Mouse (Mus musculus): ENCODE data around the gene Spsb1.
A peak's percentile ranks its signal among the peaks of the same experiment; 100 is the strongest.

The Spsb1 gene

GRCm38 (mm10) chr4:149913709-149914370 lies 41.0 kb downstream of the Spsb1 start:
- DNase-seq (ENCODE audit: low spot score in 2 of 2): no peak

- DNase-seq (ENCODE audit: low spot score in 2 of 2): no peak
Measured at GRCm38 (mm10) chr4:149912451-149912850, 42.4 kb downstream of the Spsb1 start.

GRCm38 (mm10) chr4:149910558-149910957 lies 44.3 kb downstream of the Spsb1 start:
- no peak for DNase-seq (ENCODE audit: low spot score in 2 of 2)

GRCm38 (mm10) chr4:149909551-149909950 lies 45.3 kb downstream of the Spsb1 start:
- DNase-seq (ENCODE audit: low spot score in 2 of 2): no peak

GRCm38 (mm10) chr4:149908923-149909322 lies 45.9 kb downstream of the Spsb1 start:
- no peak for DNase-seq (ENCODE audit: low spot score in 2 of 2)

- DNase-seq (ENCODE audit: low spot score in 2 of 2): no peak
Measured at GRCm38 (mm10) chr4:149907656-149908055, 47.2 kb downstream of the Spsb1 start.

GRCm38 (mm10) chr4:149906921-149907320 lies 47.9 kb downstream of the Spsb1 start:
- DNase-seq (ENCODE audit: low spot score in 2 of 2): no peak

- no peak for DNase-seq (ENCODE audit: low spot score in 2 of 2)
Measured at GRCm38 (mm10) chr4:149905302-149905974, 49.4 kb downstream of the Spsb1 start.

- DNase-seq (ENCODE audit: low spot score in 2 of 2): no peak
Measured at GRCm38 (mm10) chr4:149903026-149903425, 51.8 kb downstream of the Spsb1 start.

GRCm38 (mm10) chr4:149901349-149901782 lies 53.5 kb downstream of the Spsb1 start:
- no peak for DNase-seq (ENCODE audit: low spot score in 2 of 2)

- no peak for DNase-seq (ENCODE audit: low spot score in 2 of 2)
Measured at GRCm38 (mm10) chr4:149897661-149898260, 57.1 kb downstream of the Spsb1 start.

- DNase-seq (ENCODE audit: low spot score in 2 of 2): no peak
Measured at GRCm38 (mm10) chr4:149896024-149896538, 58.8 kb downstream of the Spsb1 start.

GRCm38 (mm10) chr4:149895226-149895625 lies 59.6 kb downstream of the Spsb1 start:
- no peak for DNase-seq (ENCODE audit: low spot score in 2 of 2)

- DNase-seq (ENCODE audit: low spot score in 2 of 2): no peak
Measured at GRCm38 (mm10) chr4:149894300-149894699, 60.5 kb downstream of the Spsb1 start.

GRCm38 (mm10) chr4:149893611-149894151 lies 61.2 kb downstream of the Spsb1 start:
- peak in 1 of 2 experiments; percentile 58 for DNase-seq (ENCODE audit: low spot score in 2 of 2)

- DNase-seq (ENCODE audit: low spot score in 2 of 2): no peak
Measured at GRCm38 (mm10) chr4:149891172-149891960, 63.5 kb downstream of the Spsb1 start.

GRCm38 (mm10) chr4:149890551-149890950 lies 64.3 kb downstream of the Spsb1 start:
- peak in 1 of 2 experiments; percentile 65 for DNase-seq (ENCODE audit: low spot score in 2 of 2)

GRCm38 (mm10) chr4:149889851-149890250 lies 65.0 kb downstream of the Spsb1 start:
- DNase-seq (ENCODE audit: low spot score in 2 of 2): peak; percentile 86 to 87

GRCm38 (mm10) chr4:149888736-149889470 lies 65.9 kb downstream of the Spsb1 start:
- no peak for DNase-seq (ENCODE audit: low spot score in 2 of 2)

- no peak for DNase-seq (ENCODE audit: low spot score in 2 of 2)
Measured at GRCm38 (mm10) chr4:149888156-149888555, 66.7 kb downstream of the Spsb1 start.

Measured in urinary bladder, postnatal 4 days (tissue).